Mouse (Mus musculus) cerebral cortex, adult 2 months (tissue): ENCODE measurements around the gene Fndc4.

ENCODE experiments used
- WGBS: fragments of 180-500 bp; shearing (Covaris S2); methylation state at CpG from one replicate; pipeline ENCODE4 v1.1.7; 2018; 5-methylcytosine and 5-hydroxymethylcytosine counted together

The Fndc4 gene

DNA sequence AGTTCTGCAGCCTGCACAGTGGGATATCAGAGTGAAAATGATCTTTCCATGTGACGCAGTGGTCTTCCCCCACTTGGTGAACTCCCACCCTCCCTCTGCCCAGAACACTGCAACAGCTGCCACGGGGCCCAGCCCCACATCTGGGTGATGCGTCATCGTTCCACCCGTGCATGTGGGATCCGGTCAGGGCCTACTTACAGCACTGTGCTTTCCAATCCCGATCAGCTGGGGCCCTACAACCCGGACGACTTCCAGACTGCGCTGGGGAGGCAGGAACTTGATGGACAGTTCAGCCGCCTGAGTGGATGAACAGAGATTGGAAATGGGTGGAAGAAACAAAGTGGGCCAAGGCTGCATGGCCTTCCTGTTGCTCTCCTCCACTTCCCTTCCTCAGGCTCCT is 38.3 kb downstream of the Fndc4 start:
- 87% methylated on average over 11 of the region's 11 CpGs for WGBS

DNA sequence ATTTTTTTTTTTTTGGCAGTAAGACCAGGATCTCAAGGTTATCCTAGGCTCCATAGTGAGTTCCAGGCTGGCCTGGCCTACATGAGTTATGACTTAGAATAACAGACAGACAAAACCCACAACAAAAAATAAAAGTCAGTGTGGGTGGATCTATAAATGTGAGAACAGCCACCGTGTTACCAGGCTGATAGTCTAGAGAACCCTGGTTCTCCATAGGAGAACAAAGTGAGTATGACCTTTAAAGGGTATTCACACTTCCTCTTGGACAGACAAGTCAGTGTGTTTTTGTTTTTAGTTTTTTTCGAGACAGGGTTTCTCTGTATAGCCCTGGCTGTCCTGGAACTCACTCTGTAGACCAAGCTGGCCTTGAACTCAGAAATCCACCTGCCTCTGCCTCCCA is 39.9 kb downstream of the Fndc4 start:
- WGBS, result 32% methylated on average over 2 of the region's 2 CpGs

DNA sequence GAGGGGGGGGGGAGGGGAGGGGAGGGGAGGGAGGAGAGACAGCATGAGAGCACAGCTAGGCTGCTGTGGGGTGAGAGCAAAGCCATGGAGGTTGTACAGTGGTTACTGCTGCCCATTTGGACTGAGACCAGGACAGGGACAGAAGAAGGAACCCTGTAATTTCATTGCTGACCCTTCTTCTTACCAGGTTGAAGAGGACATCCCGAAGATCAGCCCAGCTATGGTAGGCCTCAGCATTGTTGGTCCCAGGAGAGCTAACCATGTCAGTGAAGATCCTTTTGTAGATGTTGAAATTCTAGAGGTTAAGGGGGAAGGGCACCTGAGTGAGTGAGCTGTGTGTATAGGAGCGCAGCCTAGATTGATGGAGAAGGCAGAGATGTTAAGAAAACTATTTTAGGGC is 40.5 kb downstream of the Fndc4 start:
- 91% methylated on average over 2 of the region's 2 CpGs for WGBS

DNA sequence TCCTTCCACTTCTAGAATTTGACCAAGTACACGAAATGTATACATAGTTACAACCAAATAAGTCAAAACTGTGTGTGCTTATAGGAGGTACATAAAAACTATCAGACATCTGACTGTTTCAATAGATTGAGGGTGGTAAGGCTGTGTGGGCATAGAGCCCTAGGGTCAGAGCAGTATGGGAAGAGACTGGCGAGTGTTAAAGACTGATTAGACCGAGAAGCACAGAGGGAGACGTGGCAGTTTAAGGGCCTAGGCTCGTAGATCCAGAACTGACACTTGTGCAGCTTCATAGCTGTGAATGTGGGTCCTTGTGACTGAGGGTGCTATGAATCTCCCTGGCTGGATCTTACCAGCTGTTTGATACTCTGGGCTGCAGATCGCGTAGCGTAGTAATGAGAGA is 41.0 kb downstream of the Fndc4 start:
- 85% methylated on average over 8 of the region's 8 CpGs for WGBS

DNA sequence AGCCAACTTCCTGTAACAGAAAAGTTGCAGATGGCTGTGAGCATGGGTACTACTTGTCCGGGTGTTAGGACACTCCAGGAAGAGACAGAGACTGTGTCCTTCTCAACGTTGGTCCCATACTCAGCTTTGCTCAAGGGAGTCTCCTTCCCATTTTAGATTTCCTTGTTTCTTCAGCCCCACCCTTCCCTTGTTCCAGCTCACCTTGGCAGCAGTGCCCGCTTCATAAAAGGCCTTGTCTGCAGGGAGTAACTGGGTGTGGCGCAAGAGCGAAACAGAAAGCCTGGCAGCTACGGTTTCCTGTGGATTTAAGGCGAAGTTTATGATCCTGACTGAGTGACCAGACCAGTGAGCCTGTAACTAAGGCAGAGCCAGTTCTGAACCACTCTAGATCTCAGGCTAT is 41.4 kb downstream of the Fndc4 start:
- 75% methylated on average over 7 of the region's 7 CpGs for WGBS

DNA sequence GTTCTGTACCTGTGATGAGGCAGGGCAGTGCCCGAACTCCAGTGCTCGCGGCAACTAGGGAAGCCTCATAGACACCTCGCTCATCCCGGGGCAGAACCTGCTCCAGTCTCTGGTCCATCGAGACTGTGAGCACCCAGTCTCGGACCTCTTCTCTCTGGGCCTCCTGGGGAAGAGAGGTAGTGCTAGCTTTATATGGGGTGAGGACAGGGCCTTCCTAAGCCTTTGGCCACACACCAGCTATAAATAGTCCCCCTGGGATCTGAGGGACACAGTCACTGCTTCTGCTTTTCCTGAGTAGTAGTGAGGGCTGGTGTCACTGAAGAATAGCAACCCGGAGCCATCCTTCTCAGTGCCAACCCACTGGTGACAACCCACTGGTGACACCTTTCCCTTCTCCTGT is 42.1 kb downstream of the Fndc4 start:
- 86% methylated on average over 8 of the region's 8 CpGs for WGBS

DNA sequence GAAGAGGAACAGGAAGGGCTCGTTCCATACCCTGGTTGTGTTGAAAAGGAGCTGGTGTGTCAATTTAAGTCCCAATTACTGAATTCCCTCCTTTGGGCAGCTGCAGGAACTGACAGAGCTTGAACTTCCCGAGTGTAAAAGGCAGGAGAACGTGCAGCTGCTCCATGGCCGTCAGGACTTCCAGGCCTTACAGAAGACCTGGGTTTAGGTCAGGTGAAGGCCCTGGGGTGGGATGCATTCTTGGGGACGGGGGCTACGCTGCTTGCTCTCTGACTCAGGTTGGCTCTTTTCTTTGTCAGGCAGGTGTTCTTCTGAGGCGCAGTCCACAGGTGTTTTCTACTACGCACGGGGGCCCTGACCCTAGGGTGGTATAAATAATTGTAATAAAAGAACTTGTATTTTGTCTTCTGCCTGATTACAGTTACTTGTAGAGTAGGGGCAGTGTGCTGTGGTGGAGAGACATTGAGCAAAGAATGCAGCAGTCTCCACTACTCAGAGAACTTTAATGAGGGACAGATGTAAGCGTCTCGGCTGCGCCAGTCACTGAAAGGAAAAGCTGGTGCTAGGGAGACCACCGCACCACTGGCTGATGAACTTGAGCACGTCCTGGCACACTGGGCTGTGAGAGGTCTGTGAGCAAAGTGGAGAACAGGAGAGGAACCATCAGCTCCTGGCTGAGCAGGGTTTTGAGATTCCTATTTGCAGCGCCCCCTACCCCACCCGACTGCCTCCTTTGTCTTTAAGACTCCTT is 42.9 kb downstream of the Fndc4 start:
- WGBS, result 85% methylated on average over 16 of the region's 16 CpGs

DNA sequence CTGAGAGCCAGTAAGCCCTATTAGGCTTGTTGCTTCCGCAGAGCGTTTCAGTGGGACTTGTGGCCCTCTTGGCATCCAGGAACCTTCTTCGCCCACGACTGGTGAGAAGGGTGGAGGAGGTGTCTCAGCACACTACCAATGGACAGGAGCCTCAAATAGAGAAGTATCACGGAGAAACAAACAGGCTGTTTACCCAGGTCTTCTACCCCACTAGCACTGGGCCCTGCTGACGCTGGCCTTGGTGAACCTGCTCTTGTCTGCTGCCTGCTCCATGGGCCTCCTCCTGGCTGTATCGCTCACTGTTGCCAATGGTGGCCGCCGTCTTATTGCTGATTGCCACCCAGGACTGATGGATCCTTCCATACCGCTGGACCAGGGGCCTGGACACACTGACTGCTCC is 43.7 kb downstream of the Fndc4 start:
- 67% methylated on average over 10 of the region's 10 CpGs for WGBS

DNA sequence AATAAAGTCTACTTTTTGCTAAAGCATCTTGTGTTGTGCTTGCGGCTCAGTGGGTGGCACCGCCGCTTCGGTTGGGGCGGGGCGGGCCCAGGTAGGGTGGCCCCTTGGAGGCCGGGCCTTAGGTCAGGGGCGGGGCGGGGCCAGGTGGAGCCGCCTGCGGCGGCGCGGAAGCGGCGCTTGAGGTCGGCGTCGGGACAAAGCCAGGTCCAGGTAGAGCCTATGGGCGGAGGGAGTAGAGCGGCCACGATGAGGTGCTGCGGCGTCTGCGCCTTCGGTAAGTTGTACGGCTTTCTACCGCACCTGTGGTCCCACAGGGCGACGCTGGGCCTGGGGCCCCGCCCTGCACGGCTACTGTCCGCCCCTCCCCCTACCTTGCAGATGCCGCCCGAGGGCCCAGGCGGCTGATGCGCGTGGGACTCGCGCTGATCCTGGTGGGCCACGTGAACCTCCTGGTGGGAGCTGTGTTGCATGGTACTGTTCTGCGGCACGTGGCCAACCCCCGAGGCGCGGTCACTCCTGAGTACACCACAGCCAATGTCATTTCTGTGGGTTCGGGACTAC is 44.3 kb downstream of the Fndc4 start, which contains the start of gene Krtcap3:
Gene Krtcap3 (plus strand): TSS at position 151 of the 561 bp plus-strand sequence.
- 34% methylated on average over 47 of the region's 47 CpGs for WGBS

DNA sequence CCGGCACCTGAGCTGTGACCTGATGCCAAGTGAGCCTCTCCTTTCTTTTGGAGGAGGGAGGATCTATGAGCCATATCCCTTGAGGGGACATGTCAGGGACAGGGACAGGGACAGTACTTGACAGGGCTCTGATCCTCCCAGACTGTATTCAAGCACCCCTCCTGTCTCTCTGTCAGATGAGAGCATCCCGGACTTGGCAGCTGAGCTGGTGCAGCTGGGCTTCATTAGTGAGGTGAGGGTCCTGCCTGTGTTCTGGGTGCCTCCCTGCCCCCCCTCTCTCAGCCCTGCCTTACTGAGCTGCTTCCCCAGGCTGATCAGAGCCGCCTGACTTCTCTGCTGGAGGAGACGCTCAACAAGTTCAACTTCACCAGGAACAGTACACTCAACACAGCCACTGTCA is 45.2 kb downstream of the Fndc4 start:
- 67% methylated on average over 4 of the region's 4 CpGs for WGBS
